8 mouse cellular contexts compared by ENCODE assay signal in genomic region chr5:124327510-124328364, GRCm38 (mm10). TPM values are rescaled to one million over a fixed set of nuclear protein-coding genes. Genes with fewer than 3 reads are reported as not detected.
DNase-seq lines count a peak whose midpoint lies in the region; ATAC-seq and TF ChIP-seq lines count a peak whose summit lies in the region.

Mphosph9 (minus strand) TSS chr5:124327972.
2810006K23Rik (plus strand) TSS chr5:124328089.

- TF ChIP-seq CTCF in gastrocnemius, adult 2 months (IDR thresholded peaks at IDR 0.05) = no peak; the same call in 1 of the 2 replicates
- TF ChIP-seq CTCF in hindbrain, postnatal 0 days (IDR thresholded peaks at IDR 0.05; ENCODE audit: low read depth) = peak; percentile 9; the same call in 1 of the 2 replicates
- TF ChIP-seq CTCF in left cerebral cortex, adult 2 months (IDR thresholded peaks at IDR 0.05) = no peak

- H3K9me3 ChIP-seq in hindbrain, postnatal 0 days (ENCODE audit: low read length) = no peaks in the 10 kb centered on the region

- H3K4me1 ChIP-seq in hindbrain, postnatal 0 days (ENCODE audit: insufficient read depth, low read length) = 0 out of 2 replicates have a peak, but pooled peaks cover 4% of the 10 kb centered on the region

- H3K27ac ChIP-seq in gastrocnemius, adult 2 months = peak within 1 kb of the TSS; percentile 98
- peak within 1 kb of the TSS; percentile 98 for H3K27ac ChIP-seq in hindbrain, postnatal 0 days
- H3K27ac ChIP-seq in left cerebral cortex, adult 2 months = peak within 1 kb of the TSS; percentile 94

- DNase-seq in ZHBTc4 (ENCODE audit: low read depth, low spot score) = peak; percentile 100
- peak; percentile 100 for DNase-seq in gastrocnemius, adult 2 months
- DNase-seq in hindbrain, postnatal 0 days (ENCODE audit: low spot score) = peak; percentile 100
- peak; percentile 99 to 100 for DNase-seq in left cerebral cortex, adult 2 months (ENCODE audit: extremely low spot score in 1 of 2, low spot score in 2 of 2)
- peak; percentile 99 to 100 for DNase-seq in right cerebral cortex, adult 2 months (ENCODE audit: low spot score in 2 of 2)
- peak; percentile 99 for DNase-seq in urinary bladder, postnatal 14 days (ENCODE audit: low spot score)

- peak within 1 kb of the TSS; percentile 77 for H3K4me2 ChIP-seq in hindbrain, postnatal 0 days (ENCODE audit: low read depth, low read length)

- H3K4me3 ChIP-seq in gastrocnemius, adult 2 months = peak within 1 kb of the TSS; percentile 95
- peak within 1 kb of the TSS; percentile 73 for H3K4me3 ChIP-seq in hindbrain, postnatal 0 days (ENCODE audit: low read length)
- peak within 1 kb of the TSS; percentile 69 for H3K4me3 ChIP-seq in left cerebral cortex, adult 2 months

- no peaks in the 10 kb centered on the region for H3K36me3 ChIP-seq in hindbrain, postnatal 0 days (ENCODE audit: insufficient read depth, low read length)

- WGBS in hindbrain, postnatal 0 days = under 1% methylated on average over 69 of the region's 72 CpGs

- intact Hi-C loops in gastrocnemius, adult 2 months (cut with DNase I) = no loop called here
- intact Hi-C loops in left cerebral cortex, adult 2 months (cut with DNase I) = loop anchor here (1.0 kb wide), 1 partner anchor 25 kb away; no protein-coding TSS in a partner anchor

- H3K9ac ChIP-seq in hindbrain, postnatal 0 days (replicated peaks; ENCODE audit: low read length) = peak within 1 kb of the TSS; percentile 76

- H3K27me3 ChIP-seq in hindbrain, postnatal 0 days (ENCODE audit: insufficient read depth, low read length) = no peaks in the 10 kb centered on the region

- ATAC-seq in common myeloid progenitor, adult 5-6 weeks (replicated peaks; ENCODE audit: low read depth, poor library complexity, severe bottlenecking) = peak; percentile 90
- peak; percentile 99 for ATAC-seq in hindbrain, postnatal 0 days
- ATAC-seq in megakaryocyte, adult 5-6 weeks (ENCODE audit: poor library complexity, severe bottlenecking) = peak; percentile 92

RNA-seq across cellular contexts. Expression of gene Mphosph9, which starts in this region (rescaled TPM):
- total RNA-seq in common myeloid progenitor, adult 5-6 weeks (2017) = 40.4 and 41.3 TPM in 2 replicates
- total RNA-seq in gastrocnemius, adult 2 months (2021) = 1 to 10 TPM; 2.7 to 3.4 TPM
- 13.4 and 20.7 TPM in 2 replicates for total RNA-seq in hindbrain, postnatal 0 days (2014; rRNA removed)
- 9.2 and 11.1 TPM in 2 replicates for polyA plus RNA-seq in hindbrain, postnatal 0 days (2015; fragmentation: Nextera tagmentation; extraction: Ambion mirVana)
- 10 to 100 TPM; 20.9 to 23.1 TPM for total RNA-seq in left cerebral cortex, adult 2 months (2021)
- total RNA-seq in megakaryocyte, adult 5-6 weeks (2015) = 8.7 and 9.6 TPM in 2 replicates
- 21.2 and 24.4 TPM in 2 replicates for total RNA-seq in megakaryocyte, adult 5-6 weeks (2017)

RNA-seq across cellular contexts. Expression of gene 2810006K23Rik, which starts in this region (rescaled TPM):
- total RNA-seq in common myeloid progenitor, adult 5-6 weeks (2017) = 22.9 and 25.5 TPM in 2 replicates
- total RNA-seq in gastrocnemius, adult 2 months (2021) = 1 to 10 TPM; 6.2 to 8.7 TPM
- 8.1 and 12.0 TPM in 2 replicates for total RNA-seq in hindbrain, postnatal 0 days (2014; rRNA removed)
- polyA plus RNA-seq in hindbrain, postnatal 0 days (2015; fragmentation: Nextera tagmentation; extraction: Ambion mirVana) = 9.7 and 11.3 TPM in 2 replicates
- total RNA-seq in left cerebral cortex, adult 2 months (2021) = 10 to 100 TPM; 13.2 to 13.6 TPM
- total RNA-seq in megakaryocyte, adult 5-6 weeks (2015) = 4.6 and 9.0 TPM in 2 replicates
- total RNA-seq in megakaryocyte, adult 5-6 weeks (2017) = 7.6 and 14.2 TPM in 2 replicates

Comparison
In these comparisons a context has a peak if more than half of its experiments do, and no peak if none do; other contexts are left out.
1. Peak in every context shown above with its lines: DNase-seq, ATAC-seq, H3K4me3 ChIP-seq and H3K27ac ChIP-seq.